Mouse (Mus musculus): ENCODE data around the gene Aurkc. TPM values are rescaled to one million over a fixed set of nuclear protein-coding genes. Genes with fewer than 3 reads are reported as not detected.
"Not testable (repeated sequence)": the region's sequence is repeated elsewhere in the genome, so short reads cannot be mapped to it uniquely, and the experiment has no call there.

Aurkc gene
- polyA plus RNA-seq, 1 experiment from 2014 or later = not detected

- ATAC-seq (replicated peaks; ENCODE audit: extremely low read depth, insufficient read depth, low FRiP score); H3K4me3 ChIP-seq (ENCODE audit: low read length); H3K36me3 ChIP-seq (ENCODE audit: control insufficient read depth, insufficient read depth); H3K27ac ChIP-seq (ENCODE audit: low read length); H3K4me1 ChIP-seq (ENCODE audit: control insufficient read depth, insufficient read depth, low read length); H3K4me2 ChIP-seq (ENCODE audit: low read depth, low read length); H3K27me3 ChIP-seq (ENCODE audit: control insufficient read depth, insufficient read depth, low read length); H3K9me3 ChIP-seq (replicated peaks; ENCODE audit: control insufficient read depth, low read length); H3K9ac ChIP-seq (ENCODE audit: low read length): not testable (repeated sequence)
- WGBS = 37% methylated on average over 7 of the region's 7 CpGs
These were observed 54.7 kb downstream of the Aurkc start for GRCm38 (mm10) chr7:7049659-7050320.

Other genes starting within 250 kb of the Aurkc start
- gene Zfp954, start 126.2 kb downstream of the Aurkc start, polyA plus RNA-seq (2015; fragmentation: Nextera tagmentation; extraction: Ambion mirVana) = 8.4 and 9.9 TPM in 2 replicates
- 1.1 and 1.2 TPM in 2 replicates for gene Zfp773, start 141.5 kb downstream of the Aurkc start, polyA plus RNA-seq (2015; fragmentation: Nextera tagmentation; extraction: Ambion mirVana)
- gene Zfp418, start 176.0 kb downstream of the Aurkc start, polyA plus RNA-seq (2015; fragmentation: Nextera tagmentation; extraction: Ambion mirVana) = 1.5 and 1.8 TPM in 2 replicates
- gene Zfp772, start 214.7 kb downstream of the Aurkc start, polyA plus RNA-seq (2015; fragmentation: Nextera tagmentation; extraction: Ambion mirVana) = 4.6 and 5.3 TPM in 2 replicates

Data from heart, embryonic 16.5 days (tissue).